Mouse (Mus musculus): ENCODE results near the gene B3gnt2. TPM values are rescaled to one million over a fixed set of nuclear protein-coding genes. Genes with fewer than 3 reads are reported as not detected.

Gene B3gnt2
- polyA plus RNA-seq, 1 experiment: 35.4 TPM

- H3K4me3 ChIP-seq (ENCODE audit: control insufficient read depth, insufficient read depth, low read length): peak overlapping the region; percentile 100
- no peaks in the 10 kb centered on the region for H3K36me3 ChIP-seq (ENCODE audit: control insufficient read depth, insufficient read depth, low read length)
- peak; percentile 55 for DNase-seq
- 2% methylated on average over 50 of the region's 50 CpGs for WGBS
- peak overlapping the region; percentile 75 for H3K27ac ChIP-seq (ENCODE audit: control insufficient read depth, insufficient read depth, low read length)
- peaks cover 21% of the 10 kb centered on the region for H3K4me1 ChIP-seq (replicated peaks; ENCODE audit: control insufficient read depth, insufficient read depth, low read length)
- 0 out of 2 replicates have a peak, but pooled peaks have one; percentile 25 for TF ChIP-seq CTCF (IDR thresholded peaks at IDR 0.05; ENCODE audit: borderline replicate concordance, control insufficient read depth, extremely low read depth, insufficient read depth, low read length, poor library complexity)
- TF ChIP-seq POLR2A (IDR thresholded peaks at IDR 0.05; ENCODE audit: control insufficient read depth, extremely low read depth, insufficient read depth, low read length, poor library complexity): no peak
- H3K27me3 ChIP-seq (ENCODE audit: control insufficient read depth, insufficient read depth, low read length): no peaks in the 10 kb centered on the region
Measured at GRCm38 (mm10) chr11:22858441-22859300, 2.1 kb downstream of the B3gnt2 start.

GRCm38 (mm10) chr11:22857705-22858440 lies 2.9 kb downstream of the B3gnt2 start:
- peaks cover 29% of the 10 kb centered on the region for H3K4me1 ChIP-seq (replicated peaks; ENCODE audit: control insufficient read depth, insufficient read depth, low read length)

DNA sequence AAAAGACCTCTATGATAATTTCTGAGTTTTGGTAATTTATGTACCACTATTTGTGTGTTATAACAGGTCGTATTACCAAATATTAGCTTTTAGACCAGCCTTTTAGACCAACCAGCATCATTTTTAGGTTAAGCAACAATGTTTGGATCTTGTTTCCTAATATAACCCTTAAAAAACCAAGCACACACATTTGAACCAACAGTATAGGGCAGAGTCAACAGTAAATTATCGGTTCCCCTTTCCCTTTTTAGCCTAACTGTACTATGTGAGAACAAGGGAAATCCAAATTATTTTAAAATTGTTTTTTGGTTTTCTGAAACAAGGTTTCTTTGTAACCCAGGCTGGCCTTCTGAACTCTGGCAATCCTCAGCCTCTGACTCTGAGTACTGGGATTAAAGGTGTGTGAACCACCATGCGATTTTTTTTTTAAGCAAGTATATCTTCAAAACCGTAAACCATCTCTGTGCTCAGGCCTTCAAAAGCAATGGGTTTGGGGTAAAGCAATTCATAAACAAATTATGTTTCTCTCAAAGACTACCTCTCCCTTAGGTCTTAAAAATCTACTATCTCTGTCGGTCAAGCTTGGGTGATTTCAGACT lies 3.6 kb downstream of the B3gnt2 start:
- Histone ChIP-seq H3K36me3 (ENCODE audit: control insufficient read depth, insufficient read depth, low read length) (no peaks in the 10 kb centered on the region), H3K27ac (ENCODE audit: control insufficient read depth, insufficient read depth, low read length) (no peak overlapping the region), H3K4me3 (ENCODE audit: control insufficient read depth, insufficient read depth, low read length) (no peak overlapping the region), H3K4me1 (replicated peaks; ENCODE audit: control insufficient read depth, insufficient read depth, low read length) (peaks cover 36% of the 10 kb centered on the region), H3K27me3 (ENCODE audit: control insufficient read depth, insufficient read depth, low read length) (no peaks in the 10 kb centered on the region)
- DNase-seq: no peak
- WGBS: 12% methylated on average over 5 of the region's 5 CpGs
- TF ChIP-seq CTCF (IDR thresholded peaks at IDR 0.05; ENCODE audit: borderline replicate concordance, control insufficient read depth, extremely low read depth, insufficient read depth, low read length, poor library complexity) (no peak), POLR2A (IDR thresholded peaks at IDR 0.05; ENCODE audit: control insufficient read depth, extremely low read depth, insufficient read depth, low read length, poor library complexity) (no peak)

More at GRCm38 (mm10) chr11:22857705-22858440, 2.9 kb downstream of the B3gnt2 start:
- peak overlapping the region; percentile 75 for H3K27ac ChIP-seq (ENCODE audit: control insufficient read depth, insufficient read depth, low read length)
- TF ChIP-seq POLR2A (IDR thresholded peaks at IDR 0.05; ENCODE audit: control insufficient read depth, extremely low read depth, insufficient read depth, low read length, poor library complexity) (no peak), CTCF (IDR thresholded peaks at IDR 0.05; ENCODE audit: borderline replicate concordance, control insufficient read depth, extremely low read depth, insufficient read depth, low read length, poor library complexity) (no peak)
- no peaks in the 10 kb centered on the region for H3K27me3 ChIP-seq (ENCODE audit: control insufficient read depth, insufficient read depth, low read length)
- no peaks in the 10 kb centered on the region for H3K36me3 ChIP-seq (ENCODE audit: control insufficient read depth, insufficient read depth, low read length)
- H3K4me3 ChIP-seq (ENCODE audit: control insufficient read depth, insufficient read depth, low read length): peak overlapping the region; percentile 100
- 7% methylated on average over 25 of the region's 25 CpGs for WGBS
- DNase-seq: no peak

- Histone ChIP-seq H3K4me1 (replicated peaks; ENCODE audit: control insufficient read depth, insufficient read depth, low read length) (peaks cover 40% of the 10 kb centered on the region), H3K36me3 (ENCODE audit: control insufficient read depth, insufficient read depth, low read length) (no peaks in the 10 kb centered on the region), H3K27me3 (ENCODE audit: control insufficient read depth, insufficient read depth, low read length) (no peaks in the 10 kb centered on the region), H3K4me3 (ENCODE audit: control insufficient read depth, insufficient read depth, low read length) (no peak overlapping the region), H3K27ac (ENCODE audit: control insufficient read depth, insufficient read depth, low read length) (0 out of 2 replicates have a peak overlapping the region, but pooled peaks have one; percentile 24)
- no peak for DNase-seq
- 33% methylated on average over 3 of the region's 3 CpGs for WGBS
- TF ChIP-seq POLR2A (IDR thresholded peaks at IDR 0.05; ENCODE audit: control insufficient read depth, extremely low read depth, insufficient read depth, low read length, poor library complexity) (no peak), CTCF (IDR thresholded peaks at IDR 0.05; ENCODE audit: borderline replicate concordance, control insufficient read depth, extremely low read depth, insufficient read depth, low read length, poor library complexity) (no peak)
Measured at GRCm38 (mm10) chr11:22856371-22856965, 4.3 kb downstream of the B3gnt2 start.

- Histone ChIP-seq H3K27ac (ENCODE audit: control insufficient read depth, insufficient read depth, low read length) (peak overlapping the region; percentile 81), H3K4me3 (ENCODE audit: control insufficient read depth, insufficient read depth, low read length) (no peak overlapping the region), H3K36me3 (ENCODE audit: control insufficient read depth, insufficient read depth, low read length) (no peaks in the 10 kb centered on the region), H3K27me3 (ENCODE audit: control insufficient read depth, insufficient read depth, low read length) (no peaks in the 10 kb centered on the region), H3K4me1 (replicated peaks; ENCODE audit: control insufficient read depth, insufficient read depth, low read length) (peaks cover 47% of the 10 kb centered on the region)
- TF ChIP-seq POLR2A (IDR thresholded peaks at IDR 0.05; ENCODE audit: control insufficient read depth, extremely low read depth, insufficient read depth, low read length, poor library complexity): no peak
- TF ChIP-seq CTCF (IDR thresholded peaks at IDR 0.05; ENCODE audit: borderline replicate concordance, control insufficient read depth, extremely low read depth, insufficient read depth, low read length, poor library complexity): no peak
- WGBS: 13% methylated on average over 4 of the region's 4 CpGs
- no peak for DNase-seq
Measured at GRCm38 (mm10) chr11:22854571-22854970, 6.2 kb downstream of the B3gnt2 start.

All from thymus, adult 2 months (tissue).